Mouse (Mus musculus) stomach, embryonic 15.5 days (tissue): Measurements from ENCODE around the gene Aqp11. TPM values are rescaled to one million over a fixed set of nuclear protein-coding genes. Genes with fewer than 3 reads are reported as not detected.

Source experiments
- ATAC-seq: fragments of 200-750 bp; cut with Nextera tagmentation; 2 replicates; pipeline ENCODE4 v1.8.0; 2017; ENCODE audit warnings: low read depth, moderate number of reproducible peaks, moderate TSS enrichment; ENCODE audit not compliant: insufficient read depth, low FRiP score
- H3K27ac ChIP-seq: fragments of 300-500 bp; sonication (generic); 2 replicates; pipeline ENCODE4 v1.5.1; 2015; ENCODE audit warnings: mild to moderate bottlenecking, inconsistent platforms
- H3K27me3 ChIP-seq: fragments of 300-500 bp; sonication (generic); replicated peaks from 2 replicates; pipeline ENCODE4 v1.6.1; 2015; ENCODE audit warnings: inconsistent platforms
- H3K36me3 ChIP-seq: fragments of 300-500 bp; sonication (generic); 2 replicates; pipeline ENCODE4 v1.6.1; 2015; ENCODE audit warnings: inconsistent platforms
- H3K4me1 ChIP-seq: fragments of 300-500 bp; sonication (generic); 2 replicates; pipeline ENCODE4 v1.6.1; 2015; ENCODE audit warnings: inconsistent platforms
- H3K4me2 ChIP-seq: fragments of 300-500 bp; sonication (generic); 2 replicates; pipeline ENCODE4 v1.6.1; 2015; ENCODE audit warnings: mild to moderate bottlenecking, inconsistent platforms
- H3K4me3 ChIP-seq: fragments of 300-500 bp; sonication (generic); replicated peaks from 2 replicates; pipeline ENCODE4 v1.5.1; 2015; ENCODE audit warnings: inconsistent platforms
- H3K9ac ChIP-seq: fragments of 300-500 bp; sonication (generic); 2 replicates; pipeline ENCODE4 v1.6.1; 2015; ENCODE audit warnings: inconsistent platforms
- H3K9me3 ChIP-seq: fragments of 300-500 bp; sonication (generic); 2 replicates; pipeline ENCODE4 v1.6.1; 2016; ENCODE audit warnings: inconsistent platforms
- WGBS: fragments of 180-500 bp; shearing (Covaris S2); methylation state at CpG from one replicate; pipeline ENCODE4 v1.1.7; 2015; 5-methylcytosine and 5-hydroxymethylcytosine counted together
- polyA plus RNA-seq: library from polyadenylated mRNA; unstranded; fragments of >200 nt; fragmentation: Nextera tagmentation; extraction: Ambion mirVana; gene quantifications from 2 replicates; pipeline ENCODE4 v1.2.1, GENCODE M21; 2015

Gene Aqp11
- polyA plus RNA-seq, 1 experiment from 2014 or later: 19.0 TPM

- H3K36me3 ChIP-seq: 0 out of 2 replicates have a peak, but pooled peaks cover 2% of the 10 kb centered on the region
- peak within 1 kb of the TSS; percentile 97 for H3K9ac ChIP-seq
- H3K9me3 ChIP-seq: no peaks in the 10 kb centered on the region
- peak within 1 kb of the TSS; percentile 70 for H3K27ac ChIP-seq
- ATAC-seq: peak; percentile 96
- peak within 1 kb of the TSS; percentile 83 for H3K4me3 ChIP-seq
- H3K27me3 ChIP-seq: no peaks in the 10 kb centered on the region
- peaks cover 7% of the 10 kb centered on the region; the same call in 1 of the 2 replicates for H3K4me1 ChIP-seq
- peak within 1 kb of the TSS; percentile 74 for H3K4me2 ChIP-seq
- under 1% methylated on average over 63 of the region's 63 CpGs for WGBS
Measured at GRCm38 (mm10) chr7:97696506-97697254, 41.4 kb downstream of the Aqp11 start, which contains the start of gene Clns1a. Clns1a (plus strand) TSS chr7:97696634.

- peak overlapping the region; percentile 16; the same call in 1 of the 2 replicates for H3K9ac ChIP-seq
- no peaks in the 10 kb centered on the region for H3K27me3 ChIP-seq
- peak overlapping the region; percentile 83 for H3K4me3 ChIP-seq
- peak overlapping the region; percentile 70; the same call in 1 of the 2 replicates for H3K27ac ChIP-seq
- peak overlapping the region; percentile 74 for H3K4me2 ChIP-seq
- WGBS: 28% methylated on average over 19 of the region's 19 CpGs
- ATAC-seq: no peak; the same call in 1 of the 2 replicates
- peaks cover 7% of the 10 kb centered on the region; the same call in 1 of the 2 replicates for H3K4me1 ChIP-seq
- H3K9me3 ChIP-seq: no peaks in the 10 kb centered on the region
- H3K36me3 ChIP-seq: 0 out of 2 replicates have a peak, but pooled peaks cover 2% of the 10 kb centered on the region
Measured at GRCm38 (mm10) chr7:97696133-97696505, 42.0 kb downstream of the Aqp11 start.

- H3K27ac ChIP-seq: no peak overlapping the region; the same call in 1 of the 2 replicates
- H3K4me2 ChIP-seq: no peak overlapping the region
- no peak overlapping the region for H3K9ac ChIP-seq
- peaks cover 7% of the 10 kb centered on the region; the same call in 1 of the 2 replicates for H3K4me1 ChIP-seq
- ATAC-seq: no peak
- 95% methylated on average over 1 of the region's 1 CpGs for WGBS
- no peaks in the 10 kb centered on the region for H3K27me3 ChIP-seq
- no peaks in the 10 kb centered on the region for H3K9me3 ChIP-seq
- no peak overlapping the region for H3K4me3 ChIP-seq
- H3K36me3 ChIP-seq: 0 out of 2 replicates have a peak, but pooled peaks cover 2% of the 10 kb centered on the region
Measured at GRCm38 (mm10) chr7:97695441-97695840, 42.6 kb downstream of the Aqp11 start.

- no peak for ATAC-seq
- H3K36me3 ChIP-seq: peaks cover 14% of the 10 kb centered on the region
- no peak overlapping the region for H3K9ac ChIP-seq
- H3K9me3 ChIP-seq: no peaks in the 10 kb centered on the region
- H3K4me3 ChIP-seq: no peak overlapping the region
- H3K4me1 ChIP-seq: no peaks in the 10 kb centered on the region
- WGBS: 75% methylated on average over 2 of the region's 2 CpGs
- no peak overlapping the region for H3K4me2 ChIP-seq
- no peak overlapping the region for H3K27ac ChIP-seq
- no peaks in the 10 kb centered on the region for H3K27me3 ChIP-seq
Measured at GRCm38 (mm10) chr7:97687831-97688230, 50.3 kb downstream of the Aqp11 start.

- peaks cover 19% of the 10 kb centered on the region for H3K36me3 ChIP-seq
- H3K9me3 ChIP-seq: no peaks in the 10 kb centered on the region
- H3K27me3 ChIP-seq: no peaks in the 10 kb centered on the region
- no peak overlapping the region for H3K4me2 ChIP-seq
- H3K4me3 ChIP-seq: no peak overlapping the region
- no peak overlapping the region for H3K9ac ChIP-seq
- ATAC-seq: no peak
- WGBS: 6% methylated on average over 1 of the region's 1 CpGs
- H3K27ac ChIP-seq: no peak overlapping the region
- H3K4me1 ChIP-seq: no peaks in the 10 kb centered on the region
Measured at GRCm38 (mm10) chr7:97679239-97679638, 58.9 kb downstream of the Aqp11 start.

Other genes with a start within 250 kb of the Aqp11 start
- gene Aamdc, start 158.8 kb downstream of the Aqp11 start, polyA plus RNA-seq: 51.9 and 55.5 TPM in 2 replicates
- 19.5 and 22.9 TPM in 2 replicates for gene Rsf1, start 158.4 kb downstream of the Aqp11 start, polyA plus RNA-seq
- 152 and 156 TPM in 2 replicates for gene Clns1a, start 41.7 kb downstream of the Aqp11 start, polyA plus RNA-seq
- gene Pak1, start 50.3 kb upstream of the Aqp11 start, polyA plus RNA-seq: 27.2 and 30.3 TPM in 2 replicates
- not detected in 2 replicates for gene Gdpd4, start 181.7 kb upstream of the Aqp11 start, polyA plus RNA-seq